Comparison of ENCODE assay signal across 23 mouse cellular contexts in the genomic region with DNA sequence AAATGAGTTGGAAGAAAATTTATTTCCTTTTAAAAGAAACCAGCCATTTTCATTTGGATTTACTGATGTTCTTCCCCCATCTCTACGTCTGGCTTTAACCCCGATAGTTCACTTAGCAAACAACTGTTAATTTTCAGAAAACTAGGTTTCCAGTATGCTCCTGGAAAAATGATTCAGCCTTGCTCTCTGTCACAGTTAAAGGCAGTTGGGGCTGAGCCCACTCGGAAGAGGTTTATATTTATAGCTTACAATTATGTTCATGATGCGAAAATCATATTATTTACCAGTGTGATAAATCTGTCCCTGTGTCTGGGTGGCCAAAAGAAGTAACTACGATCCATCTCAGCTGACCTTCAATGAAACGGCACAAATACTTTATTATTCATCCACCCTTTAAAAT.
"Had no signal": no experiment of that assay in that cellular context is flagged by ENCODE, and none has a peak within 500 bp of the region (broad histone marks: within the 10 kb centered on the region; RNA-seq: fewer than 3 reads in every experiment).

No protein-coding gene starts in this region.

- DNase-seq: forebrain, postnatal 0 days; gastrocnemius, postnatal 14 days; gastrocnemius, postnatal 36 days; heart, adult 11 months; heart, adult 2 months; heart, postnatal 14 days; heart, postnatal 36 days; layer of hippocampus, adult 9-11 months; layer of hippocampus, postnatal 36 days; left cerebral cortex, postnatal 4 days; lung, adult 18-20 months had no signal

- H3K27ac ChIP-seq: forebrain, embryonic 15.5 days; heart, adult 2 months; heart, embryonic 13.5 days; heart, embryonic 15.5 days; hindbrain, embryonic 13.5 days; hindbrain, embryonic 15.5 days; hindbrain, postnatal 0 days; limb, embryonic 13.5 days; limb, embryonic 15.5 days; liver, embryonic 12.5 days; liver, embryonic 14.5 days had no signal

- H3K36me3 ChIP-seq: forebrain, embryonic 15.5 days; heart, embryonic 13.5 days; heart, embryonic 15.5 days; hindbrain, embryonic 13.5 days; hindbrain, embryonic 15.5 days; limb, embryonic 13.5 days; limb, embryonic 15.5 days; liver, embryonic 12.5 days had no signal

- H3K9me3 ChIP-seq: forebrain, embryonic 15.5 days; heart, embryonic 13.5 days; heart, embryonic 15.5 days; hindbrain, embryonic 13.5 days; hindbrain, embryonic 15.5 days; limb, embryonic 13.5 days; limb, embryonic 15.5 days; liver, embryonic 12.5 days had no signal

- H3K4me2 ChIP-seq: forebrain, embryonic 15.5 days; heart, embryonic 11.5 days; heart, embryonic 13.5 days; heart, embryonic 15.5 days; hindbrain, embryonic 13.5 days; hindbrain, embryonic 15.5 days; limb, embryonic 13.5 days; limb, embryonic 15.5 days; liver, embryonic 12.5 days had no signal

- H3K9ac ChIP-seq: forebrain, embryonic 15.5 days; forebrain, postnatal 0 days; heart, embryonic 13.5 days; heart, embryonic 15.5 days; hindbrain, embryonic 13.5 days; hindbrain, embryonic 15.5 days; limb, embryonic 13.5 days; limb, embryonic 15.5 days; liver, embryonic 12.5 days; liver, embryonic 14.5 days had no signal

- H3K27me3 ChIP-seq: forebrain, embryonic 15.5 days; heart, embryonic 13.5 days; heart, embryonic 15.5 days; hindbrain, embryonic 13.5 days; hindbrain, embryonic 15.5 days; limb, embryonic 13.5 days; limb, embryonic 15.5 days; liver, embryonic 12.5 days had no signal

- H3K4me1 ChIP-seq: forebrain, embryonic 15.5 days; heart, embryonic 13.5 days; heart, embryonic 15.5 days; hindbrain, embryonic 13.5 days; hindbrain, embryonic 15.5 days; limb, embryonic 13.5 days; limb, embryonic 15.5 days; liver, embryonic 12.5 days had no signal

- H3K4me3 ChIP-seq: forebrain, embryonic 15.5 days; heart, adult 2 months; heart, embryonic 13.5 days; heart, embryonic 15.5 days; hindbrain, embryonic 13.5 days; hindbrain, embryonic 15.5 days; limb, embryonic 13.5 days; limb, embryonic 15.5 days; liver, embryonic 12.5 days had no signal

- ATAC-seq: forebrain, embryonic 15.5 days; forebrain, postnatal 0 days; hindbrain, postnatal 0 days; intestine, embryonic 16.5 days; liver, embryonic 12.5 days had no signal
